Mouse (Mus musculus) kidney, postnatal 36 days (tissue): ENCODE results near the gene Mob3b.

Source experiments
- DNase-seq, 2 experiments: peaks; one replicate each; pipeline ENCODE4 v3.0.0; 2021 to 2022; ENCODE audit warnings: mixed read lengths in 2 of 2

Mob3b gene

DNA sequence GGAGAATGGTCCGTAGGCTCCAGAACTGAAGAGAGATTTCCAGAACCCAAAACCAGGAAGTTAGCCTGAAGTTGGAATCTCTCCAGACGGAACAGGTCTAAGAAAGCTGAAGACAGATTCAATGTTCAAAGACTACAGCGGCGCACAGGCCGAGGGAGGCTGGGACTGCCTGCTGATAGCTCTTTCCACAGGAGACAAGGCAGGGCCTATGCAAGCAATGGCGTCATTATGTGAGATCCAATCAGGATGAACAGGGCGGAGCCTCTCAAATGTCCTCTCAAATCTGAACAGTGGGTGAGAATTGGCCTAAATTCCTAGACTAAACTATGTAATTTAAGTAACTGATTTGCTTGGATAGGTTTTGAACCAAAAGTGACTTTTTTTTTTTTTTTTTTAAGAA lies 160.7 kb downstream of the Mob3b start:
- no peak for DNase-seq

DNA sequence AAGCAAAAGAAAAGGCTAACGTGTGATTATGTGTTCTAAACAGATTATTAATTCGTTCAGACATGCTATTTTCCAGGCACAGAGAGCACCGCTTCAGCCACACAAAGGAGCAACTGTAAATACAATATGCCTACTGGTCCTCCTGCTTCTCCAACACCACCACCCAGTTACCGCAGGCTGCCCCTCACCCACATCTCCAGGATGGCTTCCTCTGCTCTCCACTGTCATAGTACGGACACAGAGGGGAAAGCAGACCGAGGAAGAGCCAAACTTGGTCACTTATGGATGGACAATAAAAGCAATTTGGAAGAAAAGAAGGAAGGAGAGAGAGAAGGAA lies 163.7 kb downstream of the Mob3b start:
- DNase-seq: no peak

DNA sequence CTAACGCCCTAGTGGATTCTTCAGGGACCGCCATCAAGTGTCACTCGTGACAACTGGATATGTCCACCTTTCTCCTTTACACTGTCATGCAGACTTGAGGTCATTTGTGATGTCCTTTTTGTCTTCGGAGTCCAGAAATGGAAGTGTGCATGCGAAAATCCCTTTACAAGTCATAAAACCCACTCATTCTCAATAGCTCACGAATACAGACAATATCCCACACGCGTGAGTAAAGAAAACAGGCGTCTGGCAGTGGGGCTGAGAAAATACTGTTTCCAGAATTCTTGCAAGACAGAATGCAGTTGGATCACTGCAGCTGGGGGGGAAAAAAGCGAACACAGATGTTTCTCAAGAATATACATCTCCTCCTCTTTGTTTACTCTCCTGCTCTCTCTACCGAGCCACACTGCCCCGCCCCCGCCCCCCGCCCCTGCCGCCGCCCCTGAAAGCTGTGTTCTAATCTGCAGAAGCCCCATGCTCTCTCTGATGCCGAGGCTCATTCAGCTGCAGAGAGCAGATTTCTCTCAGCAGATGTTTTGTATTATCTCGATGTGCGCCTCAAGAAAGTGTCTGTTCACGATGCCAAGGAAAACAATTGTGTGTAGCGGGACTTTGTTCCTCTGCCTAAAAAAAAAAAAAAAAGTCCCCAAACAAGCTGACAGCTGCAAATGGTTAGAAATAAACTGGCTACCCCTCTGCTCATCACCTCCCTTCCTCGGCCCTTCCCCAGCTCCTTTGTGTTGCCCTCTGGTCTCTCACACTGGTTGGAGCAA lies 164.2 kb downstream of the Mob3b start:
- DNase-seq: peak in 1 of 2 experiments; percentile 32

DNA sequence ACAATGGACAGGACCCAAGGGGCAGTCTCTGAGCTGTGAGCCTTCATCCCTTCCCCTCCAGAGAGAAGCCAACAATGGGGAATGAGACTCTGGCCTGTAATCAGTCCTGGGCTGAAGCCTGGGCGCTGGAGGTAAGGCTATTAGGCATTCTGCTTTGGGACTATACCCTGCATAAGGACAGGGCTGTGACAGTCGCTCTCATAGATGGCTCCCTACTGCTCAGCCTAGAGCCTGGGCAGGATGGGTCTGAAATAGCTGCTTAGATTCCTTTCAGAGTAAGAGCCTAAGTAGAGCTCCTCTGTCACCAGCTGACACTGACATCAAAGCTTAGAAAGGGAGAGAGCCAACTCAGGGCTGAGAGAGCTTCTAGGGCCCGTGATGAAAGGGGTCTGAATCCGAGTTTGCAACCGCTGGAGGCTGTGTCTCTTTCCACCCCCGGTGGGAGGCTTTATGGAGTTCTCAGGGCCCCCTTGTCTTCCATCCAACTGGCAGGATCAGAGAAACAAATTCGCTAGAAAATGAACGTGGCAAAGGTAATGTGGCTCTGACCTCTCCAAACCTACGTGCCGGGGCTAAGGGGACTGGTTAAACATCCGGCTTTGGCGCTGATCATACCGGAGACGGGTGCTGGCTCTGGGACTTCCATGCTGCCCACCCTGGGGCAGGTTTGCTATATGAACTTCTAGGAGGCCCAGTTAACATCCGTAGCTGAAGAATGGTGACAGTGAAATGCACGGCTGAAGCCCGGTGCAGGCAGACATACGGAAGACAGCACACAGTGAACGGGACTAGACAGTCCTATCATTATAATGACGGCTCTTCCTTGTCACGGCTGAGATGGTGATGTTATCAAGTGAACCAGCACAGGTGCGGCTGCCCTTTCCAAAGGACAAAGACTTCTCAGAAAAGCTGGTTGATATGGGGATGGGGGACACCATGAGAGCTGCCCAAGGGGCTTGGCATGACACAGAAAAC lies 165.1 kb downstream of the Mob3b start:
- no peak for DNase-seq

DNA sequence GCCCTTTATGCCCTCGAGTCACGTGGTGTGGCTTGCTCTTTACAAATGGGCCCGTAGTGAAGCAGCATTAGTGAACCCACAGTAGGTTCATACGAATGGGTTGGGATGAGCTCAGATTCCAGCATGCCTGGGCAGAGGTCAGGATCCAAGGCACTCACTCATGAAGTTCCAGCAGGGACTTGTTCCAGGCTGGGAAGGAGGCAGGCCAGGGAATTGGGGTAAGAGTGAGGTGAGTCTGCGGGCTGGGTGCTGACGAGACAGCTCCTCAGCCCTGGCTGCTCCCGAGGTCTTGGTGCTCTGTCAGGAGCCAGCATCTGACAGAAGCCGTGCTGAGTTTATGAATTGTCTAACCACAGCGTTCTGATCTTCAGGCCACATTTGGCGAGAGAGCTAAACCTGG lies 166.2 kb downstream of the Mob3b start:
- DNase-seq: peak; percentile 80 to 89

DNA sequence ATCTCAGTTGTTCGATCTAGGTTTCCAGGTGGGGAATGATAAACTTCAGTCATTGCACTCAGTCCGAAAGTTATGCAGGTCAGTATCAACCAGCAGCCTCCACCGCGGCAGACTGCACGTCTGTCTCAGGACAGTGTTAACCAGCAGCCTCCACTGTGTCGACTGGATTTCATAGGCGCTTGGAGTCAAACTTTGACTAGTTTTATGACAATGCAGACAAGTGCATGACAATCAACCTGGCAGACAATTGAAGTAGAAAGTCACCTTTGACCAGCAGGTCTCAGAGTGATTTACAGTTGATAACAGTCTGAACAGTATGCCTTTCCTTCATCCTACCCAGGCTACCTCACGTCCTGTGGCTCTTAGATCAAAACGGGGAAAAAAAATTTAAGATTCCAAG lies 166.6 kb downstream of the Mob3b start:
- DNase-seq: peak; percentile 54 to 58

DNA sequence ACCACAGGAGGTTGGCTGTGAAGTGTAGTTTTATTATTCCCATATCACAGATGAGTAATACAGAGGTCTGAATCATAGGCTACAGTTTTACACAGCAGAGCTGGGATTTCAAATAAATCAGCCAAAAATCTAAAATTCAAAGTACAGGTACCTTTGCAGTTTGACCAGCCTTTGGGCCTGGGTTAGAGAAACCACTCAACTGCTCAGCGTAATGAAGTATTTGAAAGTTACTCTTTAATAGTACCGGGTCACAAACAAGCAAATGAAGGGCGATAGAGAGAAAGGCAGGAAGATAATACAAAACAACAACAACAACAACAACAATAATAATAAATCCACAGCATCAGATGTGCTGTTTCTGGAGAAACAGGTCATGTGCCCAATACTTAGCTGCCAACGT lies 169.7 kb downstream of the Mob3b start:
- DNase-seq: no peak

DNA sequence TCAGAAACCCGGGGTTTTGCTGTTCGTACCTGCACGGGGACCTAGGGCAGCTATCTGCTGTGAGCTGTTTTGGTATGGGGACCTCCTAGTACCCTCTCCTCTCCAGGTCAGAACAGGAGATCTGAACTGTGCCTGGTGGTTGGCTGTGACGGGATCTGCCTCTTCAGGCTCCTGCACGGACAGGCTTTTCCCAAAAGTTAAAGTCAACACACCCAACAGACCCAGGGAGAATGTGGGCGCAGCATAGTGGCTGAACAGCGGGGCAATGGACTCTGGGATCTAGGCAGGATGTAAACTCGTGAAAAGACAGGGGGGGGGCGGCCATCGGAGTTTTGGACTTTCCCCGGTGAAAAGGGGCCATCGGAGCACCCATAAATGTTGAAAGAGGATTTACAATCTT lies 170.2 kb downstream of the Mob3b start:
- no peak for DNase-seq

DNA sequence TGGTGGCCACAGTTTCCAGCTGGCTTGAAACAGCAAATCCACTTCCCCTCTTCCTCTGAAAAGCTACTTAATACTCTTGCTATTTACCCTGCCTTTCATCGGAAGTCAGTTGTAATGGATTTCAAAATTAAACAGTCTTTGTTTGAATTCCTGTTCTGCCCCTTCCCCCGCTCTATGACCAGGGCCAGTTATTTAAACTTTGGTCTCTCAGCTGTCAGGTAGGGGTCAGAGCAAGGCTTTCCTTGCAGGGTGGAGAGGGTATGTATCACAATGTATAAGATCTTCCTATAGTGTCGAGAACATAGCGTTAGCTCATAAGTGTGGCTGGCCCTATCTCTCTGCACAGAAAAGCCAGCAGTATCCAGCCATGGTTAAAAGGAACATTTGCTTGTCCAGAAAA lies 170.6 kb downstream of the Mob3b start:
- DNase-seq: no peak

DNA sequence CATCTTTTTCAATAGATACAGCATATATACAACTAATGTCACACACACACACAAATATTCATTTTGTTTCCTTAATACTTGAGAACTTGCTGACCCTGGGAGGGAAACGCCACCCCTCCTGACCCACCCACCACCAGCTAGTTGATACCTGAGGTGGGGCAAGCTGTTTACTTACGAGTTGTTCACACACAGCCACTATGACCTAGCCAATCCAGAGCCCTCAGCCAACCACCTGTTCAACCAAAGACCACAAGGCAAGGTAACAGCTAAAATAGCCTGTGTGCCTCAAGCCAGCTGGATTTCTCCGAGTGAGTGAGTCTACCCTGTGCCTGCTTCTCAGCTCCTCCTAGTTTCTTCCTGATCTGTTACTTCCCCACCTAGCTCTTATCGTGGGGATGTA lies 172.9 kb downstream of the Mob3b start:
- no peak for DNase-seq

DNA sequence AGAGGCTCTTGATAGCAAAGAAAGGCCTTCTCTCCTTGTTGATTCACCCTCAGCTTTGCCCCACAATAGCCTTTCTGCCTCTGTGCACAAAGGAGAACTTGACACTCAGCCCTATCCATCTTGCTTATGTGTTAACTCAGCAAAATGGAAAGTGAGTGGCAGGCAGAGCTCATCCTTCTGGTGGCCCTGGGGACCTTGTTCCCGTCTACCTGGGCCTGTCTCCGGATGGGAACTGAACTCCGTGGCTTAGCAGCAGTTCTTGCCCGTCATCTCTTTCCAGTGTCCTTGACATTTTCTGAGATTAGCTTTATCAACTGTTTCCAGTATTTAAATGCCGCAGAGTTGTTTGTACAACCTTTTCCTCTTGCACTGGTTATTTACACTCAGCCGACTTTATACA lies 173.8 kb downstream of the Mob3b start:
- no peak for DNase-seq

DNA sequence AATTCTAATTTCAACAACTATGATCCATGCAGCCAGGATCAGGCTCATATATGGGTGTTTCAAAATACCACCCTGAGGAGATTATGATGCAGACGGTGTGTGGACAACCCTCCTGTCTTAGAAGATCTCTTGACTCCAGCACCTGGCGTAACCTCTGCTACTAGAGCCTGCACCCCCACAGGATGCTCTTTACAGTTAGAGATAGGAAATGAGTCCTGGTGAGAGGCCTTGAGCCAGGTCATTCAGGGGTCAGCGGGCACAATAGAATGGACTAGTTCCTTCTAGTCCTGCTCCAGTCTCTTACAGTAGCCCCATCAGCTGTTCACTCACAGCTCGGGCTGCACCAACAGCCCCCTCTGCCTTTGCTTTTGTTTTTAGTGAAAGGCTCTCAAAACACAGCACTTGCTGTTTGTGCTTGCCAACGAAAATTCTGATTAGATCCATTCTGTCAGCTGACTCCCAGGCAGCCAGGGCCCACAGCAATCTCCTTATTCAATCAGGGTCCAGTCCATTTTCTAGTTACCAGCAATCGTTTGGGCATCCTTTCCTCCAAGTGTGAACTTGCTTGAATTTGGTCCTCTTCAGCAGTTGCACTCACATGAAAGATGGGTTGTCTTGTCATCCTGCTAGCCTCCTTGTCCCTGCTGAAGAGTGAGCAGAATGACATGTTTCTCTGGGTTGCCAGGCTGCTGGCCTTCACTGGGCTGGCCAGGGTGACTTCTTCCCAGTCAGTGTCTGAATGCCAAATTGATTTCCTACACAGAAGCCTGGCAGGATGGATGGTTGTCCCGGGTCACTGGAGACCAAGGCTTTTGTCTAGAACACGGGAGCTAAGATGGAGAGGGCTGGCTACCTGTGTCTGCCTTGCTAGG lies 175.7 kb downstream of the Mob3b start:
- DNase-seq: no peak

DNA sequence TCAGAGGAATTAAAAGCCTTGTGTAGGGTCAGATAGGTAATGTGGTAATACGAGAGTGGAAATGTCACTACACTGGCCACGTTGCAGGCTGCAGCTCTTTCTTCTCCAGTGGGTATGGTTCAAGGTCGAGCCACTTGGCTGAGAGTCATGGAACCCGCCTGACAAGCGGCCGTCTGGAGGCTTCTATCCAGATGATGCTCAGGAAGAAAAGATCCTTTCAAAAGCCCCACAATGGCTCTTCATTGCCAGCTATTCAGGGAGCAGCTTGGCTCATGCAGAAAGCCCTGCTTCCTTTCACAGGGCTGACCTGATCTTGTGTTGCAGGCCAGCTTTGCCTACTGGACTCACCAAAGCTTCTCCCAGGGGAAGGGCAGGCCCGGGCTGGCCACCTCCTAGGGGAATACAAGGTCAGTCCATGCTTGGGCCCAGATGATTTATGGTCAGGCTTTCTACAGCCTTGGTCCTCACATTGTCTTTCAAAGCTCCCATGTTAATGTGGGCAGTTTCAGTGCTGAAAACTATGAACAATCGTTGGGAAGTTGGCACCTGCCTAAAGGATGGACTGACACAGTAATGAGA lies 176.7 kb downstream of the Mob3b start:
- DNase-seq: no peak

DNA sequence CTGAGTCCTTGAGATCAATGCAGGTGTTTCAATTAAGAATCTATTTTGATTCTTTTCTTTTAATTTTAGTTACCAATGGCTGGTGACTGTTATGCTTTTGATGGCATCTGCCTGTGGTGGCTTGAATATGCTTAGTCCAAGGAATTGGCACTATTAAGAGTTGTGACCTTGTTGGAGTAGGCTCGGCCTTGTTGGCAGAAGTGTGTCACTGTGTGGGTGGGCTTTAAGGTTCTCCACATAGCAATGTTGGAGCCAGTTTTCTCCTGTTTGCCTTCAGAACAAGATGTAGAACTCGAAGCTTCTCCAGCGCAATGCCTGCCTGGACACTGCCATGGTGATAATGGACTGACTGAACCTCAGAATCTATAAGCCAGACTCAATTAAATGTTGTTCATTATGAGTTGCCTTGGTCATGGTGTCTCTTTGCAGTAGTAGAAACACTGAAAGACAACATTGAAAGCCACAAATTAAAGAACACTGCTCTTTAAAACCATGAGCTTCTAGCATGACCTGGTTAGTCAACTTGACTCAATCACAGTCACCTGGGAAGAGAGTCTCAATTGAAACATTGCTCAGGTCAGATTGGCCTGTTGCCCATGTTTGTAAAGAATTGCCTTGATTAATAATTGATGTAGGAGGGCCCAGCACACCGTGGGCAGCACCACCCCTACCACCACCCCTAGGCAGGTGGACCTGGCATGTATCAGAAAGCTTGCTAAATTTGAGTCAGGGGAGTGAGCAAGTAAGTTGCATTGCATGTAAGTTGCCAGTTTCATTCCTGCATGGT lies 180.2 kb downstream of the Mob3b start:
- peak; percentile 28 to 32 for DNase-seq

DNA sequence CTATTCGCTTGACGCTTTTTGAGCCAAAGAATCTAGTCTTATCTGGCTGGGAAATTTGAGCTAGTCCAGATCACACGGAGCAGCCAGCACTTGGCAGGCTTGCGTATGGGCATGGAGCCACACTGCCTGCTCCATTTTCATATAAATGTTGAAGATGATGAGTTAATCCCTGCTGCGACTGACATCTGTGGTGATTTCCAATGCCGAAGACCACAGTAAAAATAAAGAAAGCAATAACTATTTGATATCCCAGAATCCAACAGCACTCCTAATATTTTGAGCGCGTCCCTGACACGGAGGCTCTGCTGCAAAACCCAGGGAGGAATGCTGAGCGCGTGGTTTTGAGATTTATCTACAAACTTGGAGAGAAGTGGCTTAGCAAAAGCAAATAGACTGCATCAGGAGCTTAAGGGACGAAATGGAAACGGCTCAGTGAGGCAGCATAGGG lies 180.9 kb downstream of the Mob3b start:
- DNase-seq: peak in 1 of 2 experiments; percentile 38

DNA sequence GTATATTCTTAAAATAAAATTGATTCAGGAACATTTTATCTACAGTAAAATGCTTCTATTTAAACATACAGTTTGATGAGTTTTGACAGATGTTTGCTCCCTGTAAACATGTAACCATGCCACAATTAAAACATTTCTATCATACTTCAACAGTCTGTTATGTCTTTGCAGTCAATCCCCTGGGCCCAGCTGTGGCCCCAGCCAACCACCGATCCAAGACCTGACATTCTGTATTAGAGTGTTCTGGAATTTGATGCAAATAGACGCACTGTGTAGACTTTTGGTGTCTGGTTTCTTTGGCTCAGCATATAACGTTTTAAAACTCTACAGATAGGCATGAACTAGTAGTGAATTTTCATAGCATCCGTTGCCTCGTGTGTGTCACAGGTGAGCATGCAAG lies 182.5 kb downstream of the Mob3b start:
- DNase-seq: no peak

DNA sequence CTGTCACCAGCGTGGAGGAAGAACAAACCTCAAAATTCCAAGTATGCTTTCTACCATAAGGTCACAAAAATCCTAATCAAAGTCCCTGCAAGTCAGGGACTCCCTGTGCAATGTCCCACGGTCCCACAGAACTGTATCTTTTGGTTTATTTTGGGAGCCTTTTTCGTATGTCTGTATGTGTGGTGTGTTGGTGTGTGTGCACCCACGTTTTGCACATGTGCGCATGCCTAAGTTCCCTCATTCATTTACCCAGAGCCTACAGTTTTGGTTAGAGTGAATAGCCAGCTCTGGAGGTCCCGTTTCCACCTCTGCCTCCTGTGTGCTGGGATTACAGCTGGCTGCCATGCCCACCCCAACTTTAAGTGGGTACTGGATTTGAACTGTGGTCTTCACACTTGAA lies 189.7 kb downstream of the Mob3b start:
- no peak for DNase-seq

DNA sequence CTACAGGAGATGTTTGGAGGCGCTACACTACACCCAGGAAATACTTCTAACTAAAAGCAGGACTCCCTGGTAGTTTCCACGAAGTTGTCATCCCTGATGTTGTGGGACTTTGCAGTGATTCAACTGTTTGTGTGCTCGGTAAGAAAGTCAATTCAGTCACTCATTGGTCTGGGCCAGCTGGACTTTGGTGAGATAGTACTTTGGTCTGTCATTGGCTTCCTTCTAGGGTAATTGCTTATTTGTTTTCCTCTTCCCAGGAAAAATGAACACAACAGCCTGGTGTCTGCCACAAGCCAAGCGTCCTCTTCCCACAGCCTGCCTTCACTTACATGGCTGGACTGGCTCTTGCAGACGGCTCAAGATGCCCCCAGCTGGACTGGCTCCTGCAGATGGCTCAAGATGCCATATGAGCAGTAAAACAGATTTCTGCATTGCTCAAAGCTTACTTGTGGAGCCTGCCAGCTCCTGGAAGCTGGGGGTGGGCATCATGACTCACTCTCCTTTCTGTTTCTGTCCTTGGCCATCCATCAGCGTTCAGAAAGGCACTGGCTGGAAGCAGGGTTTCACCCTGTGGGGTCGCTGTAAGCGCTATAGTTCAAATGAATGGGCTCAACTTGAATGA lies 190.8 kb downstream of the Mob3b start:
- peak in 1 of 2 experiments; percentile 21 for DNase-seq

DNA sequence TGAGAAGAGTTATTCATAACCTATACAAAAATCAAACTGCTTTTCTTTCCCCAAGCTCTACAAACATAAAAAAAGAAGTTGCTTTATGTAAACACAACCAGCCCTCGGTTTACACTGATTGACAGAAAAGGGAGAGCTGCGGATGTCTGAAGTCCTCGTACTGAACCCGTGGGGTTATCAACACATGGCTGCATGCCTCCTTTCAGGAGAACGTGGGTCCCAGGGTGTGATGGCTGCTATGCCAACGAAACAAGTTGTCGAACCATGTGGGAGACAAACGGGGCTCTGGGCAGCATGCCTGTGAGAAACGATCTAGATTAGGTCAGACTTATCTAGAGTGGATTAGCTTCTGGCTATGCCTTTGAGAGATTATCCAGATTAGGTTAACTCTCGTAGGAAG lies 192.4 kb downstream of the Mob3b start:
- no peak for DNase-seq

DNA sequence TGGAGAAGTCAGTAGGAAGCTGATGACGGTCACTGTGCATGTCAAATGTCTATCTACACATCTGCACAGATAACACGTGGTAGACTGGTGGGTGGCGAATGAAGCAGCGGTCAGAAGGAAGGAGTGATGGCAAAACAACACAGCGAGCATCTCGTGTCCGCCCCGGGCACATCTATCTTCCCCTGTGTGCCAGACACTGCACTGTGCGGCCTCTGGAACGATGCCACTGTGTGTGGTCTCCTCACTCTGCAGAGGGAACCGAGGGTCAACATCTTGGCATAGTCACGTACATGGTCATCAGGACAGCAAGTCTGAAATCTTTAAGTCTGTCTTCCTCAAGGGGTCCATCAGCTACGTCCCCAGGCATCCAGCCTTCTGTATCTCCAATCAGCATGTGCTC lies 193.3 kb downstream of the Mob3b start:
- DNase-seq: no peak
